Mouse (Mus musculus) olfactory bulb, adult 2 months (tissue): ENCODE measurements around the gene Rangap1. TPM values are rescaled to one million over a fixed set of nuclear protein-coding genes. Genes with fewer than 3 reads are reported as not detected.
"Not testable (repeated sequence)": the region's sequence is repeated elsewhere in the genome, so short reads cannot be mapped to it uniquely, and the experiment has no call there.

Experiments used
- H3K27ac ChIP-seq: fragments of 200-500 bp; 2 replicates; pipeline ENCODE4 v1.5.1; 2012; ENCODE audit warnings: low read depth, low read length; ENCODE audit not compliant: insufficient read depth
- H3K4me1 ChIP-seq: fragments of 200-500 bp; 2 replicates; pipeline ENCODE4 v1.6.1; 2012; ENCODE audit warnings: low read length; ENCODE audit not compliant: control insufficient read depth, insufficient read depth
- H3K4me3 ChIP-seq: fragments of 200-500 bp; 2 replicates; pipeline ENCODE4 v1.5.1; 2012; ENCODE audit warnings: mild to moderate bottlenecking, low read depth, low read length, moderate library complexity; ENCODE audit not compliant: insufficient read depth
- CTCF ChIP-seq: fragments of 200-500 bp; IDR thresholded peaks from 2 replicates; pipeline ENCODE4 v1.5.1; 2012; ENCODE audit warnings: low read depth, mild to moderate bottlenecking, low read length, moderate library complexity; ENCODE audit not compliant: insufficient read depth
- POLR2A ChIP-seq: fragments of 200-500 bp; IDR thresholded peaks from 2 replicates; pipeline ENCODE4 v1.6.1; 2012; ENCODE audit warnings: mild to moderate bottlenecking, low read depth, low read length, moderate library complexity; ENCODE audit not compliant: insufficient read depth
- WGBS: fragments of 180-500 bp; shearing (Covaris S2); methylation state at CpG from one replicate; pipeline ENCODE4 v1.1.7; 2018; 5-methylcytosine and 5-hydroxymethylcytosine counted together
- polyA plus RNA-seq: library from polyadenylated mRNA; stranded (reverse); fragments of >200 nt; gene quantifications from 2 replicates; pipeline ENCODE4 v1.2.4, GENCODE M21; 2012; ENCODE audit warnings: low replicate concordance; ENCODE audit not compliant: missing spikeins, insufficient read depth, insufficient read length

Gene Rangap1
- polyA plus RNA-seq, 1 experiment = not detected

DNA sequence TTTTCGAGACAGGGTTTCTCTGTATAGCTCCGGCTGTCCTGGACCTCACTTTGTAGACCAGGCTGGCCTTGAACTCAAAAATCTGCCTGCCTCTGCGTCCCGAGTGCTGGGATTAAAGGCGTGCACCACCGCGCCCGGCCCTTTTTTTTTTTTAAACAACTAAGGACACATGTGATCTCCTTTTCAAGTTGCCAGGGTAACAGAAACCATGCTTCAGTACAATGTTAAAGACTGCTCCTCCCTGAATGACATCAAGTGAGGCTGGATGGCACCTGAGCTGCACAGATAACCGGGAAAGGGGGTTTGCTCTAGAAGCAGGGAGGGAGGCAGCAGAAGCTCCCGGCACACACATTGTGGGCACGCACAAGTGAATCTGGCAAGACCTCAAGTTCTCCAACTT lies 36.3 kb downstream of the Rangap1 start:
- TF ChIP-seq POLR2A = no peak
- TF ChIP-seq CTCF = no peak
- WGBS = 91% methylated on average over 11 of the region's 11 CpGs
- no peak overlapping the region for H3K4me3 ChIP-seq
- H3K27ac ChIP-seq = no peak overlapping the region
- peaks cover 5% of the 10 kb centered on the region for H3K4me1 ChIP-seq

- no peak overlapping the region for H3K4me3 ChIP-seq
- WGBS = 87% methylated on average over 3 of the region's 3 CpGs
- no peak overlapping the region for H3K27ac ChIP-seq
- H3K4me1 ChIP-seq = no peaks in the 10 kb centered on the region
- TF ChIP-seq POLR2A (no peak), CTCF (no peak)
Observed at GRCm38 (mm10) chr15:81703094-81703489, 42.2 kb downstream of the Rangap1 start.

GRCm38 (mm10) chr15:81702306-81703093 lies 42.8 kb downstream of the Rangap1 start:
- Histone ChIP-seq H3K27ac (no peak overlapping the region), H3K4me1 (no peaks in the 10 kb centered on the region), H3K4me3 (no peak overlapping the region)
- TF ChIP-seq POLR2A (no peak), CTCF (no peak)
- 89% methylated on average over 13 of the region's 13 CpGs for WGBS

DNA sequence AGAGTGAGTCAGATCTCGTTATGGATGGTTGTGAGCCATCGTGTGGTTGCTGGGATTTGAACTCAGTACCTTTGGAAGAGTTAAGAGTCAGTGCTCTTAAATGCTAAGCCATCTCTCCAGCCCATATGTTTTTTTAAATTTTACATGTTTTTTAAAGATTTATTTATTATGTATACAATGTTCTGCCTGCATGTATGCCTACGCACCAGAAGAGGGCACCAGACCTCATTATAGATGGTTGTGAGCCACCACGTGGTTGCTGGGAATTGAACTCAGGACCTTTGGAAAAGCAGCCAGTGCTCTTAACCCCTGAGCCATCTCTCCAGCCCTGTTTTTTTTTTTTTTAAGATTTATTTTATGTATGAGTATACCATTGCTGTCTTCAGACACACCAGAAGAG lies 44.0 kb downstream of the Rangap1 start:
- not testable (repeated sequence) for H3K4me3 ChIP-seq, H3K27ac ChIP-seq, H3K4me1 ChIP-seq
- WGBS = 80% methylated on average over 4 of the region's 4 CpGs

GRCm38 (mm10) chr15:81700601-81701000 lies 44.7 kb downstream of the Rangap1 start:
- WGBS = 78% methylated on average over 8 of the region's 8 CpGs
- Histone ChIP-seq H3K27ac (no peak overlapping the region), H3K4me3 (no peak overlapping the region), H3K4me1 (no peaks in the 10 kb centered on the region)
- TF ChIP-seq POLR2A (no peak), CTCF (no peak)

GRCm38 (mm10) chr15:81700161-81700560 lies 45.2 kb downstream of the Rangap1 start:
- TF ChIP-seq CTCF (no peak), POLR2A (no peak)
- H3K27ac ChIP-seq = no peak overlapping the region
- H3K4me1 ChIP-seq = no peaks in the 10 kb centered on the region
- 76% methylated on average over 2 of the region's 2 CpGs for WGBS
- H3K4me3 ChIP-seq = no peak overlapping the region

DNA sequence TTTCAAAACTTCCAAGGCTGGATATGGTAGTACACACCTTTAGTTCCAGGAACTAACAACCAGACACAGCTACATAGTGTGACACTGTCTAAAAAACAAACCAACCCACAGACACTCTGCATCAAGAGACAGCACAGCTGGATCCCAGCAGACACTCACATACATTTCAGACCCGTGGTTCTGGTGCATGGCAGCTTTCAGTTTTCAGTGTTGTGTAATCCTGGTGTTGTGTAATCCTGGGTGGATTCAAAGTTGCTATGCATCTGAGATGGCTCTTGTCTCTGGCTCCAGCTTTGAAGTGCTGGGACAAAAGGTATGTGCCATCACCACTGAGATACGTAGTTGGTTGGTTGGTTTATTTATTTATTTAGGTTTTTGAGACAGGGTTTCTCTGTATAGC lies 46.8 kb downstream of the Rangap1 start:
- 63% methylated on average over 2 of the region's 2 CpGs for WGBS
- peaks cover 12% of the 10 kb centered on the region for H3K4me1 ChIP-seq
- H3K4me3 ChIP-seq = no peak overlapping the region
- no peak overlapping the region for H3K27ac ChIP-seq
- no peak for TF ChIP-seq POLR2A
- TF ChIP-seq CTCF = no peak

- H3K27ac ChIP-seq = no peak overlapping the region
- WGBS = 52% methylated on average over 3 of the region's 3 CpGs
- H3K4me3 ChIP-seq = no peak overlapping the region
- TF ChIP-seq CTCF = no peak
- no peak for TF ChIP-seq POLR2A
- peaks cover 19% of the 10 kb centered on the region for H3K4me1 ChIP-seq
Observed at GRCm38 (mm10) chr15:81697847-81698246, 47.5 kb downstream of the Rangap1 start.

DNA sequence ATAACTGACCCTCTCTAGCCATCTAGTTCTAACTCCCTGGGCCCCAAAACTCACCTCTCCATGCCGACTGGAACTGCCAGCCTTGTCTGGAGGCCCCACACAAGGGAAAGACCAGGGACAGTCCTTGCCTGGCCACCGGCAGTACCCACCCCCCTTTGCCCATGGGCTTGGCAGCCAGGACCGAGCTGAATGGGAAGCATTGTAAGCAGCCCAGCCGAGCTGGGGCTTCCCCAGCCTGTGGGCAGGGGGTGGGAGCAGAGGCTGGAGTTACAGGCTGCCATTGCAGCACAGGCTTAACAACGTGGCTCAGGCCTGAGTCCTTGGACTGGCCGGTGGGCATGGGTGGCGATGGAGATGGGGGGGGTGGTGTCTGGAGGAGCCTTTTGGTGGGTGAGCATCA lies 48.2 kb downstream of the Rangap1 start, which contains the start of gene Chadl:
Gene Chadl, minus strand, starts transcription at position 113 of the 400 bp plus-strand sequence.
- WGBS = 32% methylated on average over 7 of the region's 7 CpGs
- Histone ChIP-seq H3K4me3 (no peak within 1 kb of the TSS), H3K27ac (no peak within 1 kb of the TSS), H3K4me1 (peaks cover 26% of the 10 kb centered on the region)
- TF ChIP-seq POLR2A (no peak), CTCF (no peak)
